Mouse (Mus musculus) forebrain, embryonic 14.5 days (tissue): ENCODE data around the gene Cchcr1. TPM values are rescaled to one million over a fixed set of nuclear protein-coding genes. Genes with fewer than 3 reads are reported as not detected.
"Not testable (repeated sequence)": the region's sequence is repeated elsewhere in the genome, so short reads cannot be mapped to it uniquely, and the experiment has no call there.

Source experiments
- ATAC-seq: fragments of 200-750 bp; cut with Nextera tagmentation; 2 replicates; pipeline ENCODE4 v1.8.0; 2017; ENCODE audit warnings: mild to moderate bottlenecking, moderate library complexity
- DNase-seq: peaks from one replicate; pipeline ENCODE4 v3.0.0-alpha.2; 2015; ENCODE audit warnings: low spot score
- H3K27ac ChIP-seq: fragments of 300-500 bp; sonication (generic); 2 replicates; pipeline ENCODE4 v1.5.1; 2014; ENCODE audit warnings: low read depth, mild to moderate bottlenecking, control low read depth, low read length, moderate library complexity
- H3K27me3 ChIP-seq: fragments of 300-500 bp; sonication (generic); replicated peaks from 2 replicates; pipeline ENCODE4 v1.6.1; 2014; ENCODE audit warnings: low read length, control low read depth, mixed read lengths; ENCODE audit not compliant: control insufficient read depth, insufficient read depth
- H3K36me3 ChIP-seq: fragments of 300-500 bp; sonication (generic); 2 replicates; pipeline ENCODE4 v1.6.1; 2014; ENCODE audit warnings: low read length, control low read depth; ENCODE audit not compliant: control insufficient read depth, insufficient read depth
- H3K4me1 ChIP-seq: fragments of 300-500 bp; sonication (generic); 2 replicates; pipeline ENCODE4 v1.6.1; 2014; ENCODE audit warnings: antibody characterized with exemption, low read length, control low read depth; ENCODE audit not compliant: control insufficient read depth, insufficient read depth
- H3K4me2 ChIP-seq: fragments of 300-500 bp; sonication (generic); 2 replicates; pipeline ENCODE4 v1.6.1; 2014; ENCODE audit warnings: mild to moderate bottlenecking, control low read depth, low read length
- H3K4me3 ChIP-seq: fragments of 300-500 bp; sonication (generic); 2 replicates; pipeline ENCODE4 v1.5.1; 2014; ENCODE audit warnings: low read depth, low read length, control low read depth
- H3K9ac ChIP-seq: fragments of 300-500 bp; sonication (generic); 2 replicates; pipeline ENCODE4 v1.6.1; 2014; ENCODE audit warnings: mild to moderate bottlenecking, low read length, control low read depth, moderate library complexity
- H3K9me3 ChIP-seq: fragments of 300-500 bp; sonication (generic); replicated peaks from 2 replicates; pipeline ENCODE4 v1.6.1; 2016; ENCODE audit warnings: low read length, control low read depth, mixed read lengths; ENCODE audit not compliant: control insufficient read depth
- WGBS: fragments of 180-500 bp; shearing (Covaris S2); extraction: QIAGEN DNeasy Blood & Tissue Kit; methylation state at CpG from one replicate; pipeline ENCODE4 v1.1.7; 2014; 5-methylcytosine and 5-hydroxymethylcytosine counted together
- polyA plus RNA-seq: library from polyadenylated mRNA; unstranded; fragments of >200 nt; fragmentation: Nextera tagmentation; extraction: Ambion mirVana; gene quantifications from 2 replicates; pipeline ENCODE4 v1.2.1, GENCODE M21; 2014

The Cchcr1 gene
- polyA plus RNA-seq, 1 experiment from 2014 or later = 4.7 TPM

GRCm38 (mm10) chr17:35497124-35497523 lies 19.8 kb upstream of the Cchcr1 start:
- H3K9me3 ChIP-seq = no peaks in the 10 kb centered on the region
- no peaks in the 10 kb centered on the region for H3K27me3 ChIP-seq
- no peak overlapping the region for H3K9ac ChIP-seq
- H3K4me3 ChIP-seq = no peak overlapping the region
- H3K4me1 ChIP-seq = no peaks in the 10 kb centered on the region
- H3K36me3 ChIP-seq = no peaks in the 10 kb centered on the region
- no peak overlapping the region for H3K27ac ChIP-seq
- no peak for DNase-seq
- H3K4me2 ChIP-seq = no peak overlapping the region
- WGBS = 95% methylated on average over 7 of the region's 7 CpGs
- no peak for ATAC-seq

GRCm38 (mm10) chr17:35502226-35502625 lies 14.7 kb upstream of the Cchcr1 start:
- H3K9me3 ChIP-seq = no peaks in the 10 kb centered on the region
- H3K4me3 ChIP-seq = no peak overlapping the region
- H3K4me2 ChIP-seq = no peak overlapping the region
- ATAC-seq (no peak), DNase-seq (no peak)
- no peak overlapping the region for H3K27ac ChIP-seq
- no peak overlapping the region for H3K9ac ChIP-seq
- WGBS = 4% methylated on average over 5 of the region's 6 CpGs
- H3K27me3 ChIP-seq = peaks cover 18% of the 10 kb centered on the region
- no peaks in the 10 kb centered on the region for H3K36me3 ChIP-seq
- H3K4me1 ChIP-seq = no peaks in the 10 kb centered on the region

- Histone ChIP-seq H3K4me1 (no peaks in the 10 kb centered on the region), H3K27ac (no peak overlapping the region), H3K9me3 (no peaks in the 10 kb centered on the region), H3K4me3 (no peak overlapping the region), H3K9ac (no peak overlapping the region), H3K27me3 (peaks cover 18% of the 10 kb centered on the region), H3K36me3 (no peaks in the 10 kb centered on the region), H3K4me2 (no peak overlapping the region)
- DNase-seq (no peak), ATAC-seq (no peak)
- 41% methylated on average over 5 of the region's 5 CpGs for WGBS
These were observed 14.1 kb upstream of the Cchcr1 start for GRCm38 (mm10) chr17:35502762-35503161.

- WGBS = 18% methylated on average over 5 of the region's 5 CpGs
- H3K9ac ChIP-seq = no peak overlapping the region
- peaks cover 18% of the 10 kb centered on the region for H3K27me3 ChIP-seq
- no peaks in the 10 kb centered on the region for H3K4me1 ChIP-seq
- no peak for ATAC-seq
- H3K4me3 ChIP-seq = no peak overlapping the region
- H3K36me3 ChIP-seq = no peaks in the 10 kb centered on the region
- no peaks in the 10 kb centered on the region for H3K9me3 ChIP-seq
- H3K4me2 ChIP-seq = no peak overlapping the region
- H3K27ac ChIP-seq = no peak overlapping the region
- no peak for DNase-seq
These were observed 13.1 kb upstream of the Cchcr1 start for GRCm38 (mm10) chr17:35503849-35504248.

GRCm38 (mm10) chr17:35504628-35505481 lies 12.0 kb upstream of the Cchcr1 start:
- 16% methylated on average over 8 of the region's 8 CpGs for whole genome bisulfite sequencing
- peaks cover 18% of the 10 kb centered on the region for H3K27me3 ChIP-seq
- H3K36me3 ChIP-seq = no peaks in the 10 kb centered on the region
- peaks cover 4% of the 10 kb centered on the region; the same call in 1 of the 2 replicates for H3K4me1 ChIP-seq
- ATAC-seq (no peak), DNase-seq (no peak)
- H3K27ac ChIP-seq = no peak overlapping the region
- H3K4me2 ChIP-seq = no peak overlapping the region
- no peaks in the 10 kb centered on the region for H3K9me3 ChIP-seq
- no peak overlapping the region for H3K4me3 ChIP-seq
- H3K9ac ChIP-seq = no peak overlapping the region

DNA sequence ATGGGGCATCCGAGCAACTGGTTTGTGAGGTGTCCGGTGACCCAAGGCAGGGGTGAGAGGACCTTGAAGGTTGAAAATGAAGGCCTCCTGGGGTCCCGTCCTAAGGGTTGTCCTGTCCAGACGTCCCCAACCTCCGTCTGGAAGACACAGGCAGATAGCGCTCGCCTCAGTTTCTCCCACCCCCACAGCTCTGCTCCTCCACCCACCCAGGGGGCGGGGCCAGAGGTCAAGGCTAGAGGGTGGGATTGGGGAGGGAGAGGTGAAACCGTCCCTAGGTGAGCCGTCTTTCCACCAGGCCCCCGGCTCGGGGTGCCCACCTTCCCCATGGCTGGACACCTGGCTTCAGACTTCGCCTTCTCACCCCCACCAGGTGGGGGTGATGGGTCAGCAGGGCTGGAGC lies 11.1 kb upstream of the Cchcr1 start, which contains the start of gene Pou5f1:
TSS of gene Pou5f1 (plus strand) at position 243 of the 400 bp plus-strand sequence.
- DNase-seq (no peak), ATAC-seq (no peak)
- Histone ChIP-seq H3K36me3 (no peaks in the 10 kb centered on the region), H3K4me2 (no peak within 1 kb of the TSS), H3K4me1 (peaks cover 4% of the 10 kb centered on the region; the same call in 1 of the 2 replicates), H3K4me3 (no peak within 1 kb of the TSS), H3K27ac (no peak within 1 kb of the TSS), H3K27me3 (peaks cover 18% of the 10 kb centered on the region), H3K9ac (no peak within 1 kb of the TSS), H3K9me3 (no peaks in the 10 kb centered on the region)
- 32% methylated on average over 13 of the region's 13 CpGs for WGBS

GRCm38 (mm10) chr17:35506881-35507280 lies 10.0 kb upstream of the Cchcr1 start:
- no peak for DNase-seq
- Histone ChIP-seq H3K9me3 (no peaks in the 10 kb centered on the region), H3K4me1 (peaks cover 4% of the 10 kb centered on the region; the same call in 1 of the 2 replicates), H3K9ac (no peak overlapping the region), H3K4me3 (no peak overlapping the region), H3K36me3 (no peaks in the 10 kb centered on the region), H3K27ac (no peak overlapping the region), H3K27me3 (peaks cover 18% of the 10 kb centered on the region), H3K4me2 (no peak overlapping the region)
- WGBS = 10% methylated on average over 10 of the region's 10 CpGs
- no peak for ATAC-seq

- no peaks in the 10 kb centered on the region for H3K9me3 ChIP-seq
- no peak overlapping the region for H3K9ac ChIP-seq
- 32% methylated on average over 13 of the region's 13 CpGs for WGBS
- no peak overlapping the region for H3K4me2 ChIP-seq
- H3K27me3 ChIP-seq = peaks cover 18% of the 10 kb centered on the region
- H3K4me1 ChIP-seq = peaks cover 4% of the 10 kb centered on the region; the same call in 1 of the 2 replicates
- ATAC-seq (no peak), DNase-seq (no peak)
- no peak overlapping the region for H3K4me3 ChIP-seq
- no peaks in the 10 kb centered on the region for H3K36me3 ChIP-seq
- no peak overlapping the region for H3K27ac ChIP-seq
These were observed 9.2 kb upstream of the Cchcr1 start for GRCm38 (mm10) chr17:35507556-35508260.

GRCm38 (mm10) chr17:35508279-35508678 lies 8.6 kb upstream of the Cchcr1 start:
- not testable (repeated sequence) for H3K9me3 ChIP-seq, H3K4me2 ChIP-seq, H3K4me1 ChIP-seq, H3K36me3 ChIP-seq, H3K9ac ChIP-seq, DNase-seq, H3K4me3 ChIP-seq, H3K27ac ChIP-seq, ATAC-seq
- WGBS = 52% methylated on average over 4 of the region's 5 CpGs
- H3K27me3 ChIP-seq = peaks cover 18% of the 10 kb centered on the region
